Mouse (Mus musculus) mesoderm, embryonic 11.5 days (tissue): ENCODE data around the gene Adcy7.
A peak's percentile ranks its signal among the peaks of the same experiment; 100 is the strongest.

Experiments used
- DNase-seq: peaks from one replicate; pipeline ENCODE4 v3.0.0-alpha.2; 2012; ENCODE audit warnings: low read depth, low spot score

Adcy7 gene

DNA sequence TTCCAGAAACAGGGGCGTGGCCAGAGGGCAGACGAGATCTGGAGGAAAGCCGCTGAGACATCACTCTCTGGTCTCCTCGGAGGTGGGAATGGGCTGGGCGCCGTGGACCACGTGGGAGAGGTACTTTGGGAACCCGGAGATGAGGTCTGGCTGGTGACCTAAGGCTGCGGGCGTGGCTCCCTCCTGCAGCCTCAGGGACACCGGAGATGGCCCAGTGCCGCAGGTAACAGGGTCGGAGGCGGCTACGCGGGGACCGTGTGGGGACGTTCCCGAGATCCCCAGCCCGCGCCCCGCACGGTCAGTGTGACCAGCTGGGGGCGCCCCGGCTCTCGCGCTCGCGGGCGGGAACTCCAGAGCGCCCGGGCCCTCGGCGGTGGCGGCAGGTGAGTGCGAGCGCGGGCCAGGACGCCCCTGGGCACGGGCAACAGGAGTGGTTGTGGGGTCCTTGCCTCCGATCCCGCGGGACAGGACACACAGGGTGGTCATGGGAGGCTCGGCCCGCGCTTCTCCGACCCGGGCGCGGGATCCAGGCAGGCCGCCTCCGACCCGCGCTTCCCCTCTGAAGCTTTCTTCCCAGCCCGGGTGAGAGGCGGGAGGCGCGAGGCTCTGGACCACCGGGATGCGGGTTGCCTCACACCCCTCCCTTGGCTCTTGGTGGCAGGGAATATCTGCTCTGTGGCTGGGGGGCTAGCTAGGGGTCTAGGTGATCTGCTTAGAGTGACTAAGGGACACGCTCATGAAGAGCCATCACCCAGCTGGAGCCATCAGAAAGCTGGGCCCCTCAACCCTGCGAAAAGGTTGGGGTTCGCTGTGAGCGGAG lies at the start of gene Adcy7:
Gene Adcy7 (plus strand): TSS at position 173 of the 820 bp plus-strand sequence.
- peak; percentile 29 for DNase-seq

GRCm38 (mm10) chr8:88225358-88225757 lies 46.8 kb upstream of the Adcy7 start:
- peak; percentile 45 for DNase-seq

GRCm38 (mm10) chr8:88227851-88228250 lies 44.4 kb upstream of the Adcy7 start:
- DNase-seq, result no peak

GRCm38 (mm10) chr8:88228286-88228685 lies 43.9 kb upstream of the Adcy7 start:
- no peak for DNase-seq

- DNase-seq, result no peak
Measured at GRCm38 (mm10) chr8:88228800-88229199, 43.4 kb upstream of the Adcy7 start.

GRCm38 (mm10) chr8:88236666-88237065 lies 35.5 kb upstream of the Adcy7 start:
- DNase-seq, result no peak

DNA sequence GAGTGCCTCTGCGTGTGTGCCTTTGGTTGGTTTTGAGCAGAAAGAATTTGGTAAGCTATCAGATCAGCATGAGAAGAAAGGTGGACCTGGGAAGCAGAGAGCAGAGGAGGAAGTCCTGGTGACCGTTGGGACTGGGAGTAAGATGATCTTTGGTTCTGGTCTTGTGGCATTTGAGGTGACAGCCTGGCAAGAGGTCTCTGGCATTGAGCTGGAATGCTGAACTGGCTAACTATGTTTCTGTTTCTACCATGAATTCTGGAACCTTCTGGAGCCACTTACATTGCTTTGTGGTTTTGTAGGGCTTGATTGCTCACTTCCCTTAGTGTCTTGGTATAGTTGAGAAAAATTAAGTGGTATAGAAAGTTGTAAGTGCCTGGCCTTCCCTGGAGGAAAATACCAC lies 34.6 kb upstream of the Adcy7 start:
- DNase-seq, result no peak

- DNase-seq, result no peak
Measured at GRCm38 (mm10) chr8:88239277-88239676, 32.9 kb upstream of the Adcy7 start.

GRCm38 (mm10) chr8:88241871-88242270 lies 30.3 kb upstream of the Adcy7 start:
- DNase-seq, result no peak

GRCm38 (mm10) chr8:88244298-88244697 lies 27.9 kb upstream of the Adcy7 start:
- peak; percentile 51 for DNase-seq

GRCm38 (mm10) chr8:88252791-88253190 lies 19.4 kb upstream of the Adcy7 start:
- peak; percentile 33 for DNase-seq

DNA sequence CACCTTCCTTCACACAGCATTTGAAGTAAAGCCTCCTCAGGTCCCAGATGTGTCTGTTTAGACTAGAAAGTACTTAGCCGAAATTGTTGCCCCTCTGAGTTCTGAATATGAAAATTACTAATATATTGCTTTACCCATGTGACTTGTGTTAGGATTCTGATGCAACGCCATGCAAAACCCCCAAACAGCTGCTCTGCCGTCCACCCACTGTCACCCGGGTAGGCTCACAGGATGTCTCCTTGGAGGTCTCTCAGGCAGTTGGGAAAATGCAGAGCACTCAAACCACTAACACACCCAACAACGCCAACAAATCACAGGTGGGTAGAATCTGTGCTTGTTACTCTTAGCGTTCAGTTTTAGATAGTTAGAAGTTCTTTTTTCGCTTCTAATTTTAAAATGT lies 17.2 kb upstream of the Adcy7 start:
- DNase-seq, result no peak

DNA sequence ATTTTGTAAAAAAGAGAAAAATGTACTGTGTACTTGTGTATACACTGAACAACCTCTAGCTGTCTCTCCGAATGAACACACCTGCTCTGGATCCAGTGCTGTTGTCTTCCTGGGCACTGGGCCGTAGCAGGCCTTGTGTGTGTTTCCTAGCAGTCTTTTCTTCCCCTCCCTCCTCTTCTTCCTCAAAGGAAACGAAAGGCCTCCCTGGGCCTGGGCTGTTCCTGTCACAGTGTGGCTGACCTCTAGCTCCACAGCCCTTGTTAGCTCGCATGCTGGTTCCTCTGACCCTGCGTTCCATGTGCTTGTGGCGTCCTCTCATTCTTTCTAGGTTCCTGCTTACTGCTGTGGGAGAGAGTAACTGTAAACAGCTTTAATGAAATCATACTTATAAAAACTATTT lies 14.2 kb upstream of the Adcy7 start:
- DNase-seq, result no peak

DNA sequence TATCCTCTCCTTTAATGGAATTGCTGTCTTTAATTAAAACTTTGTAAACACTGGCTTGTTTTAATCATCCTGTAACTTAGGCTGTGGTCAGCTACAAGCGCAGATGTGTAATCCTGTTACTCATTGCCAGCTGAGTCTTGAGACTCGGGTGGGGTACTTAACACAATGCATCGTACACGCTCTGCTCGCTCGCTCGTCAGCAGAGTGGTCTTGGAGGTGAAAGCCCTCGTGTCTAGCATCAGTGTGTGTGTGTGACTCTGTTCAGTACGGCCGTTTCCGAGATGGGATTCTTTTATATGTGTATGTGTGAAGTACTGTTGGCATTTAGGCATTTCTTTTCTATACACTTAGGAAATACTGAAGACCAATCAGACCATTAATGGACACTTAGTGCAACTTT lies 13.7 kb upstream of the Adcy7 start:
- DNase-seq, result no peak

DNA sequence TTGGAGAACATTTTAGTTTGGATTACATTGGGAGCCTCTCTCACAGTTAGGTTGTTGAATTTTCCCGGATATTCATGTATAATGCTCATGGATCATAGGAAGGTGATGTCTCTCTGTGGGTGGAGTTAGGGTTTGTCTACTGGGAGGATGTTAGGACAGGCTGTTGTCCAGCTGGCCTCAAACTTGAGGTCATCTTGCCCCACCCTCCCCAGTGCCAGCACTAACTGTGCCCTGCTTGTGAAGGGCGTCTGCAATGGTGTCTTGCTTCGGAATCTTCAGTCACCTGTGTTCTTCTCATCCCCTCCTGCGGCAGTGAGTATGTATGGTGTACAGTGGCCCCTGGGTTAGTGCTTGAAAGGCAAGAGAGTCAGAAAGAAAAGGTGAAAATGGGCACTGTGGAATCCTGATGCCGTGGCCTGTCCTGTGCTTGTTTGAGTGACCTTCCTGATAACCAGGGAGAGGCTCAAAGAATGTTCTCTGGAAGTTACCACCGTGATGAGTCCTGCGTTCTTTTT lies 11.7 kb upstream of the Adcy7 start:
- no peak for DNase-seq

DNA sequence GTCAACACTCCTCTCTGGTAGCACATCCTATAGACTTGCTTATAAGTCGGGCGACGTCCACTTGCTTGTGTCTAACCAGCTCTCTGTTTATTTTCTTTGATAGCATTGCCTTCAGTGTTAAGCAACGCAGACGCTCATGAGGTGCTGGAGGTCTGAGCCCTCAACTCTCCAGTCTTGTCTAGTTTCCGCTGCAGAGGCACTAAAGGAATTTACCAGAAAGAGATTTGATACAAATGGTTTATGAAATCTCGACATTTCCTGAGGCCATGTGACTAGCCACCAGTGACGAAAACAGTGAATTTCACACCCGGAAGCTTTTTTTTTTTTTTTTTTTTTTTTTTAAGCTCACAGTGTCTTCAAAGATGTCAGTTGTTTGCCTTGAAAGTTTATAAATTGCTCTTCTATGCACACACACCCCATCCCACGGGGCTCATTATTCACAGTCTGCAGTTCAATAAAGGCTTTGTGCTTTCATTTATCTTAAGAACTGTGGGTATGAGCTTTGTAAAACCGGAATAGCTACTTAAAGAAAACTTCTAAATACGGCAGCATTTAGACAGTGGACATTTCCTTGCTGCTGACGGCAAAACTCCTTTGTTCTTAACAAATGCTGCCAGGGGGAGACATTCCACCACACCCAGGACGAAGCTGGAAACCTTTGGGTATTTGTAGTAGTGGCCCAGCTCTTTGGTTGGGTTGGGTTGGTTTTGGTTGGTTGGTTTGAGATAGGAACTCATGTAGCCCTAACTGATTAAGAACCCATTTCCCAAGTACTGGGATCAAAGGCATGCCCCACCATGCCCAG lies 9.2 kb upstream of the Adcy7 start:
- DNase-seq, result no peak

- DNase-seq, result peak; percentile 76
Measured at GRCm38 (mm10) chr8:88265511-88265910, 6.7 kb upstream of the Adcy7 start.

DNA sequence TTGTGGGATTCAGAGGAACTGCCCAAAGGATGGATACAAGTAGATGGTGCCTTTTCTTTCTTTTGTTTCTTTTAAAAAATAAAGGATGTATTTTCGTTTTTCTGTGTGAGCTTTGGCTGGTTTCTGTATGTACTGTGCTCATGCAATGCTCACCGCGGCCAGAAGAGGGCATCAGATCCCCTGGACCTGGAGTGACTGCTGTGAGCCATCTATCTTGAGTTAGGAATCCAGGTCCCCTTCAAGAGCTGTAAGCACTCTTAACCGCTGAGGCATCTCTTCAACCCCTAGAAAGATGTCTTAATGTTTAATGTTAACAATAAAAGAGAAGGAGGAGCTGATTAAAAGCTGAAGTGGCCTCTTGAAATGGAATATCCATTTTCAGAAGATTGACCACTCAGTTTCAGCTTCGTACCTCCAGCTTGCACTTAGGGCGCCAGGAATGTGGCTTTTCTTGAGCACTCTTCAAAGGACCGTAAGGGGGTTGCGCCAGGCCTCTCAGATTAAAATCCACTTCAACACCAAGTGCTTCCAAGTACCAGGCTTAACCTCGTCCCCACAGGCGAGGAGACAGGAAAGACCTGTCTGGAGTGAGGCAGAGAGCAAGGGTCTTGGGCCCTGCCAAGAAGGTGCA lies 5.9 kb upstream of the Adcy7 start:
- peak; percentile 81 for DNase-seq

DNA sequence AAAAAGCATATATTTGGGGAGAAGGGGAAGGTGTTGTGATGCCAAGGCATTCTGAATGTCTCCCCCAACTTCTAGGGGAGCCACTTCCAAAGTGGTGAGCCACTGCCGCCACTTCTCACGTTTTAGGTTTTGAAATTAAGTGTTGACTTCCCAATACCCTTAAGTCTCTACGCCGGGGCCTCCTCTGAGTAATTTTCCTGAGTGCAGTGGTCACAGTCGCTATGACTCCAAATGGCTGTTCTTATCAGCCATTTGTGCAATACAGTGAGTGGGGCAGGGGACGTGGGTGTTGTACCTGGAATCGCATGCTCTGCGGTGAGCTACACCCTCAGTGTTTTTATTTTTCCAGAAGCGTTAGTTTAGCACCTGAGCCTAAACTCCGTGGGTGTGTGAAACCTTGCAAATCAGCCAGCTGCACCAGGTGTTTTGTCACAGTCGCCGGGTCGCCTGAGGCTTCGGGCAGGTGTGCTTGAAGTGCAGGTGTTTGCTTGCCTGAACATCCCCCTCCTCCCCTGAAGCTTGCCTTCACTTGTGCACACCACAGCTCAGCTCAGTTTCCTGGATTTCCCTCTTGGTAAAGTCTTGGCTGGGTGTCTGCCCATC lies 5.3 kb upstream of the Adcy7 start:
- no peak for DNase-seq

- no peak for DNase-seq
Measured at GRCm38 (mm10) chr8:88269107-88269875, 2.9 kb upstream of the Adcy7 start.

DNA sequence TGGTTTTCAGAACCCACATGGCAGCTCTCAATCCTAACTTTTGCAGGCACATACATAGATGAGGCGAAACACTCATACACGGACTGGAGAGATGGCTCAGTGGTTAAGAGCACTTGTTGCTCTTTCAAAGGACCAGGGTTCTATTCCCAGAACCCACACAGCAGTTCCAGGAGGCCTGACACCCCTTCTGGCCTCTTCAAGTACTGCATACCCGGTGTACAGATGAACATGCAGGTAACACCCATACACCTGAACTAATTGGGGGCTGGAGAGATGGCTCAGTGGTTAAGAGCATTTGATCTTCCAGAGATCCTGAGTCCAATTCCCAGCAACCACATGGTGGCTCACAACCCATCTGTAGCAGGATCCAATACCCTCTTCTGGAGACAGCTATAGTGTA lies 2.1 kb upstream of the Adcy7 start:
- no peak for DNase-seq
